Mouse (Mus musculus) embryonic facial prominence, embryonic 11.5 days (tissue): Measurements from ENCODE around the gene C2cd5. TPM values are rescaled to one million over a fixed set of nuclear protein-coding genes. Genes with fewer than 3 reads are reported as not detected.
A peak's percentile ranks its signal among the peaks of the same experiment; 100 is the strongest.

Experiments used
- ATAC-seq: fragments of 200-750 bp; cut with Nextera tagmentation; replicated peaks from 2 replicates; pipeline ENCODE4 v1.8.0; 2017; ENCODE audit warnings: low read depth; ENCODE audit not compliant: insufficient number of reproducible peaks, low FRiP score, low TSS enrichment
- DNase-seq: peaks from one replicate; pipeline ENCODE4 v3.0.0-alpha.2; 2015; ENCODE audit warnings: low spot score
- H3K27ac ChIP-seq: fragments of 300-500 bp; sonication (generic); replicated peaks from 2 replicates; pipeline ENCODE4 v1.5.1; 2014; ENCODE audit warnings: mild to moderate bottlenecking, low read depth, low read length, control low read depth
- H3K27me3 ChIP-seq: fragments of 300-500 bp; sonication (generic); 2 replicates; pipeline ENCODE4 v1.6.1; 2014; ENCODE audit warnings: mild to moderate bottlenecking, low read length, moderate library complexity, mixed read lengths; ENCODE audit not compliant: control insufficient read depth, insufficient read depth
- H3K36me3 ChIP-seq: fragments of 300-500 bp; sonication (generic); replicated peaks from 2 replicates; pipeline ENCODE4 v1.6.1; 2014; ENCODE audit warnings: low read depth, mild to moderate bottlenecking, low read length, moderate library complexity, mixed read lengths; ENCODE audit not compliant: control insufficient read depth, insufficient read depth
- H3K4me1 ChIP-seq: fragments of 300-500 bp; sonication (generic); 2 replicates; pipeline ENCODE4 v1.6.1; 2014; ENCODE audit warnings: low read length, mixed read lengths; ENCODE audit not compliant: control insufficient read depth, insufficient read depth
- H3K4me2 ChIP-seq: fragments of 300-500 bp; sonication (generic); 2 replicates; pipeline ENCODE4 v1.6.1; 2014; ENCODE audit warnings: low read depth, mild to moderate bottlenecking, control low read depth, low read length, moderate library complexity
- H3K4me3 ChIP-seq: fragments of 300-500 bp; sonication (generic); 2 replicates; pipeline ENCODE4 v1.5.1; 2014; ENCODE audit warnings: low read depth, low read length, control low read depth
- H3K9ac ChIP-seq: fragments of 300-500 bp; sonication (generic); replicated peaks from 2 replicates; pipeline ENCODE4 v1.6.1; 2014; ENCODE audit warnings: mild to moderate bottlenecking, control low read depth, low read length
- H3K9me3 ChIP-seq: fragments of 300-500 bp; sonication (generic); replicated peaks from 2 replicates; pipeline ENCODE4 v1.6.1; 2016; ENCODE audit warnings: mild to moderate bottlenecking, low read length, inconsistent platforms, mixed read lengths; ENCODE audit not compliant: control insufficient read depth
- WGBS: fragments of 180-500 bp; shearing (Covaris S2); extraction: QIAGEN DNeasy Blood & Tissue Kit; methylation state at CpG from one replicate; pipeline ENCODE4 v1.1.7; 2014; 5-methylcytosine and 5-hydroxymethylcytosine counted together
- polyA plus RNA-seq: library from polyadenylated mRNA; unstranded; fragments of >200 nt; fragmentation: Nextera tagmentation; extraction: Ambion mirVana; gene quantifications from 2 replicates; pipeline ENCODE4 v1.2.1, GENCODE M21; 2014

Gene C2cd5
- polyA plus RNA-seq, 1 experiment from 2014 or later = 22.4 TPM

GRCm38 (mm10) chr6:143114556-143114955 lies 14.6 kb upstream of the C2cd5 start:
- H3K4me1 ChIP-seq = no peaks in the 10 kb centered on the region
- H3K27ac ChIP-seq = no peak overlapping the region
- no peaks in the 10 kb centered on the region for H3K27me3 ChIP-seq
- no peak overlapping the region for H3K4me2 ChIP-seq
- H3K9ac ChIP-seq = no peak overlapping the region
- no peaks in the 10 kb centered on the region for H3K36me3 ChIP-seq
- H3K4me3 ChIP-seq = no peak overlapping the region
- 5% methylated on average over 2 of the region's 2 CpGs for WGBS
- no peak for ATAC-seq
- no peaks in the 10 kb centered on the region for H3K9me3 ChIP-seq
- DNase-seq = peak; percentile 40

GRCm38 (mm10) chr6:143110371-143110770 lies 10.4 kb upstream of the C2cd5 start:
- Histone ChIP-seq H3K27me3 (no peaks in the 10 kb centered on the region), H3K4me3 (no peak overlapping the region), H3K4me1 (no peaks in the 10 kb centered on the region), H3K9ac (no peak overlapping the region), H3K4me2 (no peak overlapping the region), H3K9me3 (no peaks in the 10 kb centered on the region), H3K27ac (no peak overlapping the region), H3K36me3 (no peaks in the 10 kb centered on the region)
- no peak for DNase-seq
- ATAC-seq = no peak
- 88% methylated on average over 7 of the region's 7 CpGs for WGBS

- Histone ChIP-seq H3K9me3 (no peaks in the 10 kb centered on the region), H3K4me2 (no peak overlapping the region), H3K27ac (no peak overlapping the region), H3K36me3 (no peaks in the 10 kb centered on the region), H3K9ac (no peak overlapping the region), H3K4me3 (no peak overlapping the region), H3K27me3 (no peaks in the 10 kb centered on the region), H3K4me1 (no peaks in the 10 kb centered on the region)
- ATAC-seq = no peak
- DNase-seq = no peak
- 72% methylated on average over 16 of the region's 16 CpGs for WGBS
These were observed 9.8 kb upstream of the C2cd5 start for GRCm38 (mm10) chr6:143109622-143110218.

GRCm38 (mm10) chr6:143108031-143108430 lies 8.1 kb upstream of the C2cd5 start:
- H3K4me2 ChIP-seq = no peak overlapping the region
- H3K4me3 ChIP-seq = no peak overlapping the region
- DNase-seq (no peak), ATAC-seq (no peak)
- H3K36me3 ChIP-seq = no peaks in the 10 kb centered on the region
- H3K27me3 ChIP-seq = no peaks in the 10 kb centered on the region
- no peaks in the 10 kb centered on the region for H3K4me1 ChIP-seq
- H3K9ac ChIP-seq = no peak overlapping the region
- 66% methylated on average over 13 of the region's 13 CpGs for WGBS
- H3K9me3 ChIP-seq = no peaks in the 10 kb centered on the region
- no peak overlapping the region for H3K27ac ChIP-seq

GRCm38 (mm10) chr6:143107611-143108010 lies 7.7 kb upstream of the C2cd5 start:
- WGBS = 90% methylated on average over 4 of the region's 4 CpGs
- H3K9me3 ChIP-seq = no peaks in the 10 kb centered on the region
- H3K36me3 ChIP-seq = no peaks in the 10 kb centered on the region
- DNase-seq (no peak), ATAC-seq (no peak)
- H3K4me1 ChIP-seq = no peaks in the 10 kb centered on the region
- no peaks in the 10 kb centered on the region for H3K27me3 ChIP-seq
- H3K27ac ChIP-seq = no peak overlapping the region
- H3K4me3 ChIP-seq = no peak overlapping the region
- H3K4me2 ChIP-seq = no peak overlapping the region
- no peak overlapping the region for H3K9ac ChIP-seq

GRCm38 (mm10) chr6:143105766-143106165 lies 5.8 kb upstream of the C2cd5 start:
- no peak overlapping the region for H3K9ac ChIP-seq
- no peak overlapping the region for H3K27ac ChIP-seq
- H3K4me3 ChIP-seq = no peak overlapping the region
- no peaks in the 10 kb centered on the region for H3K9me3 ChIP-seq
- DNase-seq (no peak), ATAC-seq (no peak)
- no peaks in the 10 kb centered on the region for H3K36me3 ChIP-seq
- H3K4me1 ChIP-seq = no peaks in the 10 kb centered on the region
- H3K27me3 ChIP-seq = no peaks in the 10 kb centered on the region
- WGBS = 87% methylated on average over 3 of the region's 3 CpGs
- H3K4me2 ChIP-seq = no peak overlapping the region

GRCm38 (mm10) chr6:143103981-143104680 lies 4.2 kb upstream of the C2cd5 start:
- Histone ChIP-seq H3K4me2 (no peak overlapping the region), H3K36me3 (no peaks in the 10 kb centered on the region), H3K9me3 (no peaks in the 10 kb centered on the region), H3K9ac (no peak overlapping the region), H3K4me1 (no peaks in the 10 kb centered on the region), H3K4me3 (no peak overlapping the region), H3K27ac (no peak overlapping the region), H3K27me3 (no peaks in the 10 kb centered on the region)
- 69% methylated on average over 7 of the region's 7 CpGs for WGBS
- ATAC-seq (no peak), DNase-seq (no peak)

GRCm38 (mm10) chr6:143100478-143101115 lies 656 bp upstream of the C2cd5 start:
- no peak for DNase-seq
- Histone ChIP-seq H3K27ac (no peak overlapping the region), H3K4me1 (no peaks in the 10 kb centered on the region), H3K9ac (peak overlapping the region; percentile 83), H3K4me2 (peak overlapping the region; percentile 74), H3K36me3 (no peaks in the 10 kb centered on the region), H3K4me3 (peak overlapping the region; percentile 93), H3K27me3 (no peaks in the 10 kb centered on the region), H3K9me3 (no peaks in the 10 kb centered on the region)
- 54% methylated on average over 8 of the region's 8 CpGs for WGBS
- no peak for ATAC-seq
